18 mouse cellular contexts compared by ENCODE assay signal in the genomic region with DNA sequence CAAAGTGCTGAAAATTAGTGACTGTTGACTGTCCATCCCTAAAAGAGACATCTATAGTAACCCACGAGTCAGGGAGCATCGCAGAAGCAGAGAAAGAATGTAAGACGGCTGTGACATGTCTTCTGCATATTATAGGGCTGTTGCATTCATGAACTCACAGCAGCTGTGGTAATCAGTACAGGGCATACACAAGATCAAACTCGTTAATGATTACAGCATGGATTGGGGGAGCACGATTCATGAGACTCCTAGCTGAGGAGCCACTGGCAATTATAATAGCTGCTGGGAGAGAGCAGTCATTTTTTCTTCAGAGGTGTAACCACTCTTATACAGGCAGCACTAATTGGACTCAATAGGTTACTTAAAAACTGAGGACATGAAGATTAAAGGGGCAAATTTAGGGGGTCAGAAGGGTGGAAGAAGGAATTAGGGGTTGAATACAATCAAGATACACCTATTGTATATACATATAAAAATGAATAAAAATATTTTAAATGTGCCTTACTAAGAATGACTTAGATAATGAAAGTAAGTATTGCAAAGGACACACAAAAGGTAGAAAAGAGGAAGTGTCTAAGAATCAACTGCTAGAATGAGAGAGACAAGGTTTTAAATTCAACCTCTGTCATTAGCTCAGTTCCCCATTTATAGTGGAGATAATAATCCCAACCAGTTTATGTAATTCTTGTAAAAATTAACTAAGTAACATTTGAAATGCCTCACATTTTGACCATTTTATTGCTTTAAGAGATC.
DNase-seq lines count a peak whose midpoint lies in the region; ATAC-seq and TF ChIP-seq lines count a peak whose summit lies in the region.
"Had no signal": no experiment of that assay in that cellular context is flagged by ENCODE, and none has a peak within 500 bp of the region (broad histone marks: within the 10 kb centered on the region; RNA-seq: fewer than 3 reads in every experiment).

No protein-coding gene starts in this region.

- peak; percentile 21 for DNase-seq in 416B (ENCODE audit: low read depth)
- DNase-seq in A20 (ENCODE audit: low read depth, low spot score), result peak; percentile 60
- peak; percentile 37 for DNase-seq in brain, embryonic 14.5 days (ENCODE audit: low read depth)
- no peak for DNase-seq in right cerebral cortex, postnatal 4 days
- DNase-seq in urinary bladder, postnatal 14 days (ENCODE audit: low spot score), result no peak
- DNase-seq: adrenal gland, adult 8-10 months; cerebellum, adult 11 months; cerebellum, adult 9-10 months; gastrocnemius, postnatal 14 days; heart, postnatal 10 days; kidney, adult 18-20 months; kidney, postnatal 36 days; right cerebral cortex, adult 18-20 months; thymus, adult 2 months; thymus, postnatal 36 days had no signal

- TF ChIP-seq POLR2A in brain, embryonic 14.5 days (IDR thresholded peaks at IDR 0.05; ENCODE audit: borderline replicate concordance, extremely low read depth, insufficient read depth, insufficient read length, poor library complexity, severe bottlenecking), result no peak

- no peak for TF ChIP-seq CTCF in brain, embryonic 14.5 days (IDR thresholded peaks at IDR 0.05; ENCODE audit: borderline replicate concordance, extremely low read depth, insufficient read depth, insufficient read length)

- peak; percentile 87 for ATAC-seq in megakaryocyte progenitor cell, adult 5-6 weeks (replicated peaks; ENCODE audit: poor library complexity)
- ATAC-seq: inflammation-experienced regulatory T-cells, adult 6 months; midbrain, embryonic 13.5 days had no signal

Comparison
In these comparisons a context has a peak if more than half of its experiments do, and no peak if none do; other contexts are left out.
1. DNase-seq: peak in 416B (single experiment), A20 (single experiment) and brain, embryonic 14.5 days (single experiment); none in right cerebral cortex, postnatal 4 days (single experiment) and urinary bladder, postnatal 14 days (single experiment).